Mouse (Mus musculus): ENCODE measurements around the gene Fam43b. TPM values are rescaled to one million over a fixed set of nuclear protein-coding genes. Genes with fewer than 3 reads are reported as not detected.

Fam43b gene
- polyA plus RNA-seq, 1 experiment from 2014 or later = not detected

- H3K4me1 ChIP-seq (replicated peaks; ENCODE audit: control insufficient read depth, insufficient read depth) = no peaks in the 10 kb centered on the region
- H3K4me3 ChIP-seq (ENCODE audit: low read depth, low read length) = no peak overlapping the region
- no peak overlapping the region for H3K27ac ChIP-seq (replicated peaks)
- WGBS = 72% methylated on average over 5 of the region's 5 CpGs
- no peaks in the 10 kb centered on the region for H3K36me3 ChIP-seq (ENCODE audit: control insufficient read depth, insufficient read depth, low read length)
- H3K4me2 ChIP-seq (replicated peaks; ENCODE audit: low read depth) = no peak overlapping the region
- no peaks in the 10 kb centered on the region for H3K27me3 ChIP-seq (ENCODE audit: control insufficient read depth, insufficient read depth, low read length)
- no peaks in the 10 kb centered on the region for H3K9me3 ChIP-seq (ENCODE audit: control insufficient read depth, low read length)
- no peak for TF ChIP-seq CTCF (IDR thresholded peaks at IDR 0.05; ENCODE audit: low read depth)
- TF ChIP-seq EP300 (optimal IDR thresholded peaks at IDR 0.05) = no peak
- H3K9ac ChIP-seq (ENCODE audit: low read length) = no peak overlapping the region
- ATAC-seq (ENCODE audit: low FRiP score, low TSS enrichment) = no peak
- no peak for DNase-seq (ENCODE audit: low spot score)
Measured at GRCm38 (mm10) chr4:138416414-138416813, 20.1 kb upstream of the Fam43b start.

GRCm38 (mm10) chr4:138415991-138416390 lies 19.7 kb upstream of the Fam43b start:
- no peak overlapping the region for H3K27ac ChIP-seq (replicated peaks)
- no peak overlapping the region for H3K4me3 ChIP-seq (ENCODE audit: low read depth, low read length)
- no peak overlapping the region for H3K9ac ChIP-seq (ENCODE audit: low read length)
- H3K4me1 ChIP-seq (replicated peaks; ENCODE audit: control insufficient read depth, insufficient read depth) = no peaks in the 10 kb centered on the region
- no peaks in the 10 kb centered on the region for H3K36me3 ChIP-seq (ENCODE audit: control insufficient read depth, insufficient read depth, low read length)
- no peaks in the 10 kb centered on the region for H3K9me3 ChIP-seq (ENCODE audit: control insufficient read depth, low read length)
- TF ChIP-seq EP300 (optimal IDR thresholded peaks at IDR 0.05) = no peak
- no peak for TF ChIP-seq CTCF (IDR thresholded peaks at IDR 0.05; ENCODE audit: low read depth)
- H3K4me2 ChIP-seq (replicated peaks; ENCODE audit: low read depth) = no peak overlapping the region
- DNase-seq (ENCODE audit: low spot score) = no peak
- ATAC-seq (ENCODE audit: low FRiP score, low TSS enrichment) = no peak
- 63% methylated on average over 3 of the region's 3 CpGs for WGBS
- no peaks in the 10 kb centered on the region for H3K27me3 ChIP-seq (ENCODE audit: control insufficient read depth, insufficient read depth, low read length)

- no peak overlapping the region for H3K27ac ChIP-seq (replicated peaks)
- DNase-seq (ENCODE audit: low spot score) (no peak), ATAC-seq (ENCODE audit: low FRiP score, low TSS enrichment) (no peak)
- TF ChIP-seq EP300 (optimal IDR thresholded peaks at IDR 0.05) (no peak), CTCF (IDR thresholded peaks at IDR 0.05; ENCODE audit: low read depth) (no peak)
- H3K9me3 ChIP-seq (ENCODE audit: control insufficient read depth, low read length) = no peaks in the 10 kb centered on the region
- H3K27me3 ChIP-seq (ENCODE audit: control insufficient read depth, insufficient read depth, low read length) = no peaks in the 10 kb centered on the region
- no peak overlapping the region for H3K9ac ChIP-seq (ENCODE audit: low read length)
- H3K4me2 ChIP-seq (replicated peaks; ENCODE audit: low read depth) = no peak overlapping the region
- WGBS = 27% methylated on average over 6 of the region's 6 CpGs
- H3K4me3 ChIP-seq (ENCODE audit: low read depth, low read length) = no peak overlapping the region
- H3K36me3 ChIP-seq (ENCODE audit: control insufficient read depth, insufficient read depth, low read length) = no peaks in the 10 kb centered on the region
- H3K4me1 ChIP-seq (replicated peaks; ENCODE audit: control insufficient read depth, insufficient read depth) = no peaks in the 10 kb centered on the region
Measured at GRCm38 (mm10) chr4:138414725-138415124, 18.4 kb upstream of the Fam43b start.

GRCm38 (mm10) chr4:138411504-138412121 lies 15.3 kb upstream of the Fam43b start:
- 38% methylated on average over 7 of the region's 7 CpGs for WGBS
- DNase-seq (ENCODE audit: low spot score) = no peak
- Histone ChIP-seq H3K27ac (replicated peaks) (no peak overlapping the region), H3K4me1 (replicated peaks; ENCODE audit: control insufficient read depth, insufficient read depth) (no peaks in the 10 kb centered on the region), H3K9me3 (ENCODE audit: control insufficient read depth, low read length) (no peaks in the 10 kb centered on the region), H3K4me2 (replicated peaks; ENCODE audit: low read depth) (no peak overlapping the region), H3K36me3 (ENCODE audit: control insufficient read depth, insufficient read depth, low read length) (no peaks in the 10 kb centered on the region), H3K9ac (ENCODE audit: low read length) (no peak overlapping the region), H3K27me3 (ENCODE audit: control insufficient read depth, insufficient read depth, low read length) (no peaks in the 10 kb centered on the region), H3K4me3 (ENCODE audit: low read depth, low read length) (no peak overlapping the region)
- ATAC-seq (ENCODE audit: low FRiP score, low TSS enrichment) = no peak
- no peak for TF ChIP-seq CTCF (IDR thresholded peaks at IDR 0.05; ENCODE audit: low read depth)
- no peak for TF ChIP-seq EP300 (optimal IDR thresholded peaks at IDR 0.05)

GRCm38 (mm10) chr4:138411011-138411410 lies 14.7 kb upstream of the Fam43b start:
- Histone ChIP-seq H3K36me3 (ENCODE audit: control insufficient read depth, insufficient read depth, low read length) (no peaks in the 10 kb centered on the region), H3K4me2 (replicated peaks; ENCODE audit: low read depth) (no peak overlapping the region), H3K9me3 (ENCODE audit: control insufficient read depth, low read length) (no peaks in the 10 kb centered on the region), H3K27ac (replicated peaks) (no peak overlapping the region), H3K4me1 (replicated peaks; ENCODE audit: control insufficient read depth, insufficient read depth) (no peaks in the 10 kb centered on the region), H3K27me3 (ENCODE audit: control insufficient read depth, insufficient read depth, low read length) (no peaks in the 10 kb centered on the region), H3K9ac (ENCODE audit: low read length) (no peak overlapping the region), H3K4me3 (ENCODE audit: low read depth, low read length) (no peak overlapping the region)
- DNase-seq (ENCODE audit: low spot score) (no peak), ATAC-seq (ENCODE audit: low FRiP score, low TSS enrichment) (no peak)
- 7% methylated on average over 5 of the region's 5 CpGs for WGBS
- no peak for TF ChIP-seq CTCF (IDR thresholded peaks at IDR 0.05; ENCODE audit: low read depth)
- no peak for TF ChIP-seq EP300 (optimal IDR thresholded peaks at IDR 0.05)

- peak; percentile 73 for ATAC-seq (ENCODE audit: low FRiP score, low TSS enrichment)
- Histone ChIP-seq H3K27me3 (ENCODE audit: control insufficient read depth, insufficient read depth, low read length) (no peaks in the 10 kb centered on the region), H3K9ac (ENCODE audit: low read length) (no peak overlapping the region), H3K36me3 (ENCODE audit: control insufficient read depth, insufficient read depth, low read length) (no peaks in the 10 kb centered on the region), H3K27ac (replicated peaks) (no peak overlapping the region), H3K9me3 (ENCODE audit: control insufficient read depth, low read length) (no peaks in the 10 kb centered on the region), H3K4me2 (replicated peaks; ENCODE audit: low read depth) (no peak overlapping the region), H3K4me1 (replicated peaks; ENCODE audit: control insufficient read depth, insufficient read depth) (no peaks in the 10 kb centered on the region), H3K4me3 (ENCODE audit: low read depth, low read length) (no peak overlapping the region)
- no peak for TF ChIP-seq EP300 (optimal IDR thresholded peaks at IDR 0.05)
- no peak for TF ChIP-seq CTCF (IDR thresholded peaks at IDR 0.05; ENCODE audit: low read depth)
- WGBS = 46% methylated on average over 12 of the region's 13 CpGs
- peak; percentile 63 for DNase-seq (ENCODE audit: low spot score)
Measured at GRCm38 (mm10) chr4:138407479-138408194, 11.3 kb upstream of the Fam43b start.
